Mouse (Mus musculus) testis, adult 2 months (tissue): ENCODE data around the gene 1700025G04Rik. TPM values are rescaled to one million over a fixed set of nuclear protein-coding genes. Genes with fewer than 3 reads are reported as not detected.

Experiments used
- H3K27ac ChIP-seq: fragments of 200-500 bp; 2 replicates; pipeline ENCODE4 v1.5.1; 2012; ENCODE audit warnings: low read depth, low read length; ENCODE audit not compliant: control insufficient read depth, insufficient read depth
- H3K27me3 ChIP-seq: fragments of 200-500 bp; 2 replicates; pipeline ENCODE4 v1.6.1; 2012; ENCODE audit warnings: mild to moderate bottlenecking, low read length, moderate library complexity; ENCODE audit not compliant: control insufficient read depth, insufficient read depth
- H3K36me3 ChIP-seq: fragments of 200-500 bp; 2 replicates; pipeline ENCODE4 v1.6.1; 2012; ENCODE audit warnings: mild to moderate bottlenecking, low read length; ENCODE audit not compliant: control insufficient read depth, insufficient read depth
- H3K4me1 ChIP-seq: fragments of 200-500 bp; 2 replicates; pipeline ENCODE4 v1.6.1; 2012; ENCODE audit warnings: low read length; ENCODE audit not compliant: control insufficient read depth, insufficient read depth
- H3K4me3 ChIP-seq: fragments of 200-500 bp; 2 replicates; pipeline ENCODE4 v1.5.1; 2012; ENCODE audit warnings: low read depth, mild to moderate bottlenecking, low read length, moderate library complexity, mixed read lengths; ENCODE audit not compliant: control insufficient read depth
- CTCF ChIP-seq: fragments of 200-500 bp; IDR thresholded peaks from 2 replicates; pipeline ENCODE4 v1.5.1; 2012; ENCODE audit warnings: low read depth, mild to moderate bottlenecking, inconsistent platforms, low read length, moderate library complexity; ENCODE audit not compliant: control insufficient read depth, insufficient read depth, insufficient replicate concordance
- POLR2A ChIP-seq: fragments of 200-500 bp; IDR thresholded peaks from 2 replicates; pipeline ENCODE4 v1.6.1; 2012; ENCODE audit warnings: low read depth, mild to moderate bottlenecking, inconsistent platforms, low read length, moderate library complexity; ENCODE audit not compliant: control insufficient read depth
- polyA plus RNA-seq: library from polyadenylated mRNA; depleted of rRNA; stranded (reverse); fragments of >200 nt; gene quantifications from 2 replicates; pipeline ENCODE4 v1.2.3, GENCODE M21; 2012

The 1700025G04Rik gene
- polyA plus RNA-seq, 1 experiment, result 12.0 TPM

DNA sequence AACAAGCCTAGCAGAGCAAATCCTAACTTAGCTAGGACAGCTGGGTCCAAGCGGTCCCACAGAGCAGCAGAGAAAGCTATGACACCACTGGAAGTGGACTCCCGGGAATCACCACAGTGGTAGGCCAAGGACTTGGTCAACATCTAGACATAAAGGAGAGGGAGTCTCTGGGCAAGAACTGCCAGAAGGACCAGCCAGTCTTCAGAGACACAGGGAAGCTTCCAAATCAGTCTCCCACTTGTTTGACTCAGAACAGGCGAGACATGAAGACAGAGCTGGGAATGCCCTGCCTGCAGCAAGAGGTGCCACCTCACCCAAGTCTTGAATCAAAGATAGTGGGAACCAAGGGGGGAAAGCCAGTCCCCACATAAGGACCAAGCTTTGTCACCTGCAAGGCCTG, 29.7 kb downstream of the 1700025G04Rik start:
- H3K4me3 ChIP-seq, result no peak overlapping the region
- no peak overlapping the region for H3K27ac ChIP-seq
- no peak for TF ChIP-seq CTCF
- no peak for TF ChIP-seq POLR2A
- H3K36me3 ChIP-seq, result no peaks in the 10 kb centered on the region
- no peaks in the 10 kb centered on the region for H3K4me1 ChIP-seq
- H3K27me3 ChIP-seq, result no peaks in the 10 kb centered on the region

DNA sequence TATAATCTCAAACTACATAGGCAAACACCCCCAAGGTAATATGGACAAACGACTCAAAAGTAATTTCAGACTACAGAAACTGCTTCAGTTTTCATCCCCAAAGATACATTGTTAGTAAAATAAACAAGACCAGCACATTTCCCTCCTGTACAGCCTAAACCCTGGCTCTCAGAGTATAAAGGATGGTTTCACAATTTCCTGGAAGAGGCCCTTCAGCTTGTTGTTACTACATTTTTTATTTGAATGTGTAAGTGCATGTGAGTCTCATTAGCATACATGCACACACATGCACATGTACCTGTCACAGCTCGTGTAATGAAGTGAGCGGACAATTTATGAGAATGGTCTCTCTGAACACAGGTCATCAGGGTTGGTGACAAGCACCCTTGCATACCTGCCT, 31.1 kb downstream of the 1700025G04Rik start:
- Histone ChIP-seq H3K36me3 (no peaks in the 10 kb centered on the region), H3K27me3 (no peaks in the 10 kb centered on the region), H3K27ac (no peak overlapping the region)

DNA sequence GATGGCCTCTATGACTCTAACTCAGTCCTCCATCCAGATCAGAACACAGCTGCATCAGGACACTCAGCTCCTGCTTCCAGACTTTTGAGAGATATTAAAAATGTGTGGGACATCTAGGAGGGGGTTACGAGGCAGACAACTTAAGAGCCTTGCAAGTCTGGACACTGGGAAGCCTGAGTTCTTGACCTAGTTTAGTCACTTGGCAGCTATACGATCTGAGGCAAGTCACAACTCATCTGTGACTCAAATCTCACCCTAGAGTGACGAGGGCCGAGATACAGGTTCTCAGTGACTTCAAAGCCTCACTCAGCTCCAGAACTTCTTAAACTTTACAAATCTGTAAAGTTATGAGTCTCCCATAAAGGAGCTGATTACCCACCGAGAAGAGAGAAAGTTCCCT, 36.8 kb downstream of the 1700025G04Rik start:
- no peak overlapping the region for H3K4me3 ChIP-seq
- H3K36me3 ChIP-seq, result no peaks in the 10 kb centered on the region
- no peaks in the 10 kb centered on the region for H3K27me3 ChIP-seq
- H3K27ac ChIP-seq, result no peak overlapping the region
- TF ChIP-seq POLR2A (no peak), CTCF (no peak)
- no peaks in the 10 kb centered on the region for H3K4me1 ChIP-seq

More for the DNA sequence above, 31.1 kb downstream of the 1700025G04Rik start:
- TF ChIP-seq CTCF (no peak), POLR2A (no peak)
- no peaks in the 10 kb centered on the region for H3K4me1 ChIP-seq
- H3K4me3 ChIP-seq, result no peak overlapping the region

GRCm38 (mm10) chr1:152051858-152052257, 38.1 kb downstream of the 1700025G04Rik start:
- TF ChIP-seq CTCF, result no peak
- no peak for TF ChIP-seq POLR2A
- H3K4me3 ChIP-seq, result no peak overlapping the region
- H3K36me3 ChIP-seq, result no peaks in the 10 kb centered on the region
- no peak overlapping the region for H3K27ac ChIP-seq
- H3K27me3 ChIP-seq, result no peaks in the 10 kb centered on the region
- no peaks in the 10 kb centered on the region for H3K4me1 ChIP-seq

DNA sequence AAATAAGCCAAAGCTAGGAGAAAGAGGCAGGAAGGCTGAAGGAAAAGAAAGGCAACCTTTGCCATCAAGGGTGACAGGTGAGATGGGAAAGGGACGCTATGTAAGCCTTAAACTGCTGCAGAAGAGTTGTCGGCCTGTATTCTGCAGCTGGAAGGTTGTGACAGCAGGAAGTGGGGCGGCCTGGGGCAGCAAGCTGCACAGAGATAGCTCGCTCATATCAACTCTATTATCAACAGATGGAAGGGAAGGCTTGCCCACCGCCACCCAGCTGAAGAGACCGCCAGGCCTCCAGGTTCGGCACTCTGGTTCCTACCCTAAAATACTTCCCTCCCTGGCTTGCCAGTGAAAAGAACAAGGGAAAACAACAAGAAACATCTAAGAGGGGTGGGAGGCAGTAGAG, 39.9 kb downstream of the 1700025G04Rik start:
- Histone ChIP-seq H3K36me3 (no peaks in the 10 kb centered on the region), H3K4me3 (no peak overlapping the region), H3K27ac (no peak overlapping the region), H3K27me3 (no peaks in the 10 kb centered on the region), H3K4me1 (no peaks in the 10 kb centered on the region)
- no peak for TF ChIP-seq CTCF
- TF ChIP-seq POLR2A, result no peak

DNA sequence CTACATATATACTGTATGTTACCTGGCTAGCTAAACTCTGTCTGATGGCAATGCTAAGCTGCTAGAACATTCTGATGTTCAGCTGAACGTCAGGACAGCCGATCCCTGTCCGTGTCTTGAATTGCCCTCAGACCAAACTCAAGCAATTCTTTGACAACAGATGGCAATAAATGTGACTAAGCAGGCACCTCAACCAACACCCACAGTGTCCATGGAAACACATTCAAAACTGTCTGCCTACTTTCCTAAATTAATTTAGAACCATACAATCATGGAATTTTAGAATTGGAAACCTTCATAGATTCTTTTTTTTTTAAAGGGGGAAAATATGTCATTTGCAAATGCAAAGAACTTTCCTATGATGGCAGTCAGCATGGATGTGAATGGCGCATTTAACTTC, 41.6 kb downstream of the 1700025G04Rik start:
- no peaks in the 10 kb centered on the region for H3K27me3 ChIP-seq
- TF ChIP-seq CTCF (no peak), POLR2A (no peak)
- no peak overlapping the region for H3K4me3 ChIP-seq
- no peak overlapping the region for H3K27ac ChIP-seq
- H3K36me3 ChIP-seq, result no peaks in the 10 kb centered on the region
- H3K4me1 ChIP-seq, result no peaks in the 10 kb centered on the region

GRCm38 (mm10) chr1:152047416-152047815, 42.5 kb downstream of the 1700025G04Rik start:
- TF ChIP-seq CTCF, result no peak
- no peak for TF ChIP-seq POLR2A
- Histone ChIP-seq H3K4me3 (no peak overlapping the region), H3K27me3 (no peaks in the 10 kb centered on the region), H3K36me3 (no peaks in the 10 kb centered on the region), H3K4me1 (no peaks in the 10 kb centered on the region), H3K27ac (no peak overlapping the region)

GRCm38 (mm10) chr1:152043453-152043852, 46.5 kb downstream of the 1700025G04Rik start:
- Histone ChIP-seq H3K27me3 (no peaks in the 10 kb centered on the region), H3K4me1 (no peaks in the 10 kb centered on the region), H3K27ac (no peak overlapping the region), H3K4me3 (no peak overlapping the region), H3K36me3 (no peaks in the 10 kb centered on the region)
- no peak for TF ChIP-seq POLR2A
- no peak for TF ChIP-seq CTCF
